Mouse (Mus musculus): ENCODE measurements around the gene Unc5b.

DNA sequence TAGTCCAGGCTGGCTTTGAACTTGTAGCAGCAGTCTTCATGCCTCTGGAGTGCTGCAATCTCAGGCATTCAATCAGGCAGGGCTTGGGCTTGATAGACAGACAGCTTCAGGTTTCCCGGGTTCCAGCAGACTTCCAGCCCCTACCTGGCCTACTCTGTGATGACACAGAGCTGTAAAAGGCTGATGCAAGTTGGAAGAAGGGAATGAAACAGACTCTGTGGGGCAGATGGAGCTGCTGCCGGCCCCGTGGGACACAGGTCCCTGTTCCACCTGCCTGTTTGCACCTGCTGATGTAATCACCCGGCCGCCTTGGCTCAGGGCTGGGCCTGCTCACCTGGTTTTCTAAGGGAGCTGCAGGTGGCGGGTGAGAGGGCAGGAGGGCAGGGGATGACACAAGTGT is 40.5 kb downstream of the Unc5b start:
- TF ChIP-seq CTCF (IDR thresholded peaks at IDR 0.05; ENCODE audit: control insufficient read depth, insufficient read depth, low read length) (no peak), POLR2A (IDR thresholded peaks at IDR 0.05; ENCODE audit: borderline replicate concordance, control insufficient read depth, low read depth, low read length) (no peak)
